Mouse (Mus musculus) kidney, postnatal 4 days (tissue): ENCODE measurements at regions not wholly inside any gene's neighbourhood (a gene's known extent, or its start where the extent isn't known, plus 50 kb on each side); places are given as distances from the start of the nearest gene placed in this dataset.

Experiments used
- DNase-seq, 2 experiments: peaks; one replicate each; pipeline ENCODE4 v3.0.0; 2021; ENCODE audit warnings: mixed read lengths in 2 of 2

GRCm38 (mm10) chr5:16424745-16425144, 128.6 kb upstream of the Hgf start:
- DNase-seq = no peak

GRCm38 (mm10) chr5:16425302-16425701, 128.0 kb upstream of the Hgf start:
- no peak for DNase-seq

DNA sequence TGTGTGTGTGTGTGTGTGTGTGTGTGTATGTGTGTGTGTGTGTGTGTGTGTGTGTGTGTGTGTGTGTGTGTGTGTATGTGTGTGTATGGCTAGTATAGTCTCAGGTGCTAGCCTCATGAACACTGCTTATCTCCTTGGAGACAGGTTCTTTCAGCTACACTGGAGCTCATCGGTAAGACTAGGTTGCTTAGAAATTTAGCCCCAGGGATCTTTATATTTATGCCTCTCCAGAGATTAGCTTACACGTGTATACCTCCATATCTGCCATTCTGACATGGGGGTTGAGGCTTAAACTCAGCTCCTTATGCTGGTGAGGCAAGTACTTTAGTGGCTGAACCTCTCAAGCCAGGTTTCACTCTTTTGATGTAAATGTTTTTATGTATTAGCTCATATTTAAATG, 127.0 kb upstream of the Hgf start:
- no peak for DNase-seq

DNA sequence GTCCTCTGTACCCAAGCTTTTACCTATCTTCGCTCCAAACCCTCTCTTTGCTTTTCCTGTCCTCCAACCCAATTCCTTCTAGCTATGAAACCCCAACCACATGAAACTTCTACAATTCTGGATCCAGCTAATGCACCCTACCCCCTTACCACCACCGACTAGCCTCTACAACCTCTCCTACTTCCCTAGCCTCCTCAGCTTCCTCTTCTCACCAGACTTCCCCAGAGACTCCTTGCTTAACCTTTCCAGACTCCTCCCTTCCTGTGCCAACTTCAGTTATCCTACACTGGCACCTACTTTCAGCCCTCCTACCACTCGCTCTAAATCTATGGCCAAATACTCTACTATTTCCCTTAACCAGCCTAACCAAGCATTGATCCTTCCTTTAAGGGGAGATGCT, 118.7 kb upstream of the Hgf start:
- no peak for DNase-seq

GRCm38 (mm10) chr5:16445056-16445455, 108.2 kb upstream of the Hgf start:
- no peak for DNase-seq

- DNase-seq = no peak
These were observed 106.3 kb upstream of the Hgf start for GRCm38 (mm10) chr5:16446977-16447376.

GRCm38 (mm10) chr5:16461795-16462194, 91.5 kb upstream of the Hgf start:
- no peak for DNase-seq

DNA sequence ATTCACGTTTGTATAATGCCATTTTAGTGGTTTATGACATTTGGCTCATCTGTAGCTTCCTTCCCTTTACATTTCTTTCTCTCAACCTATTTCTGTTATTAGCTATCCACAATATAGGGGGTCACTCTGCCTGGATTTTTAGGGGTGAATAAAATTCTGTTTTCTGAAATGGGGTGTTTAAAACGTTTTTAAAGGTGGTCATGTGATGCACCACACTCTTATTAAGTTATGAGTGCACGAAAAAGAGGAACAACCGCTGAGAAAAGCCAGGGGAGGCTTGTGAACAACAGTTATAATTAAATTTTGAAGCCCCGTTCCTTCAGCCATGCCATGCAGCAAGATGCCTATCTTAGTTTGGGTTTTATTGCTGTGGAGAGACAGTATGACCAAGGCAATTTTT, 87.0 kb upstream of the Hgf start:
- no peak for DNase-seq

- no peak for DNase-seq
These were observed 84.7 kb upstream of the Hgf start for GRCm38 (mm10) chr5:16468560-16468959.

DNA sequence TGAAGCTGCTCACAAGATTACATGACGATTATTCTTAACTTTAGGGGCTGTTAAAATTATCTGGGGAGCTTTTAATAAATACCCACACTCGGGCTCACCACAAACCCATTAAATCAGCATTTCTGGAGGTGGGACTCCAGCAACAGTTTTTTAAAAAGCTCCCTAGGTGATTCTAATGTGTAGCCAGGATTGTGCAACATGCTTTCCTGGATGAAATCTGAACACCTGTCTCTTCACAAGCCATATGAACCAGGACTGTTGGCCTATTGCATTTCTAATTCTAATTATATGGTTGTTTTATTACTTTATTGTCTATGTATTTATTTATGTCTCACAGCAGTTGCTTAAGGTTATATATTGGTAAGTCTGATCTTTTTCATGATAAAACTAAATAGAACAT, 84.1 kb upstream of the Hgf start:
- DNase-seq = no peak

DNA sequence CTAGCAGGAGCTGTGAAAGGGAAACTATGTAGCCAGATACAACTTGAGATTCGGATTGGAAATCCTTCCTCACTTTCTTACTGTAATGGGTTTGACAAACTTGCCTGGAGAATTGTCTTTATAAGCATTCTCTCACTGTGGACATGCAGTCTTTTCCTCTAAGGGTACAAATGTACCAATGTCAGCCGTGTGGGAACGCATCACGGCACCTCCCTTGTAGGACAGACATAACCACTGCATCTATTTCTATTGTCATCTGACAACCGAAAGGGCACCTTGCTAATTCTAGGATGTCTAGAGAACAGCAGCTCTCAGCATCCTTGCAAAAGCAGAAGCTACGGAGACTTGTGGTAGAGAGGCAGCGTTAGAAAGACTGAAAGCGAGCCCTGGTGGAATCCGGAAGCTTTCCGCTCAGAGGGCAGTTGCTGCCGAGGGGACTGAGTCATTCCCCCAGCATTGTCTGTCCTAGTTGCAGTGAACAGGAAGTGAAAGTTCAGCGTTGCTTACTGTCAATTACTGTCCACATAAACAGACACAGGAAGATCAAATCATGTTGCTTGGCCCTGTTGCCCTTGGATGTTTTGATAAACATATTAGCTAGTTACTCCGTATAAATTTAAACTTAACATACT, 83.5 kb upstream of the Hgf start:
- peak; percentile 58 to 71 for DNase-seq

- DNase-seq = peak; percentile 8 to 45
These were observed 82.8 kb upstream of the Hgf start for GRCm38 (mm10) chr5:16470366-16470982.

DNA sequence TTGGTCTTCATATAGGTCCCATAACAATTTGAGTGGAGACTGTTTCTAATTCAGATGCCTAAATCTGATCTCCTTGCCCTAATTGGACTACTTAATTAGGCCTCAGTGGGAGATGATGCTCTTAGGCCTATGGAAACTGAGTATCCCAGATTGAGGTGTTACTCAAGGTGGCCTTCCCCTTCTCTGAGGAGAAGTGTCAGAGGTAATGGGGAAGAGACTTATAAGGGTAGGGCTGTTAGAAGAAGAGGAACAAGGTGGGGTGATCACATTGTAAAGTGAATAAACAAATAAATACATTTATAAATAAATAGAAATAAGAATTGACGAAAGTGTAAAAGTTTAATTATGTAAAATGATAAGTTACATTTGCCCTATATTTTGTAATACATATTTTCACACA, 65.3 kb upstream of the Hgf start:
- DNase-seq = no peak

DNA sequence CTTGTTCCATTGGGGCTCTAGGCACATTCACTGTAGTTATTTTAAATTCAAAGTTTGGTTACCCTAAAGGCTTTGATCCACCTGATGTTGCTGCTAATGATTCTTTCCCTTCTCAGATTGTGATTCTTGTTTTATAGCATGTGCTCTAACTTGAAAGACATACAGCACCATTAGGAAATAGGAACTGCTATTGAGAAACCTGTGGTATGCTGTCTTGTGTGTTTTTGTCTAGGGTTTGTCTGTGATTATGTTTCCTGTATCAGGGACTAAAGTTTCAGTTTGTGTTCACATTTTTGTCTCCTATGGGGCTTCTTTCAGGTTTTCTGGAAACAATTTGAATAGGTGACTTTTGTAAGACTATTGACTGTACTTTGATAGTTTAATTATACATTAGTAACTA, 63.5 kb upstream of the Hgf start:
- no peak for DNase-seq

DNA sequence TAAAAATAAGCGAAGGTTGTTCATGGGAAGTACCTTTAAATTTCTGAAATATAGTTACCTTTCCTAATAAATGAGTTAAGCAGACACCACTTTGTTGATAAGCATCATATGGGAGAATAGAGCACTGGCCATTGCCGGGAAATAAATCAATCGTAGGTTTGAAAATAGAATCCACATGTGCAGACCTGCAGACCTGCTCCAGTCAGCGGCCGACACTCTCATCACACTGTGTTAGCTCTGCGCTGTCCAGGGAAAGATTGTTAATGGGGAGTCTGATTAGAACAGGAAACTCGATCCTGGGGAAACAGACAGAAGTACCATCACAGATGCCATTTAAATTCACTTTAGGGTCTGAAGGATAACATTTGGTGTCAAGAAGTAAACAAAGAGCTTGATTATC, 53.4 kb upstream of the Hgf start:
- no peak for DNase-seq
